Mouse (Mus musculus) effector memory CD4-positive, alpha-beta T cell, adult 7 months (primary cell): ENCODE measurements around the gene H2afj. TPM values are rescaled to one million over a fixed set of nuclear protein-coding genes. Genes with fewer than 3 reads are reported as not detected.

ENCODE experiments used
- polyA plus RNA-seq: library from polyadenylated mRNA; unstranded; fragments of 100-300 nt; shearing (Covaris generic); gene quantifications from one replicate; pipeline ENCODE4 v1.2.1, GENCODE M21; 2017

The H2afj gene
- polyA plus RNA-seq, result 198 TPM

GRCm38 (mm10) chr6:136808014-136808417, at the start of gene H2afj:
TSS of gene H2afj (plus strand) at chr6:136808244.

GRCm38 (mm10) chr6:136781377-136781986, 26.6 kb upstream of the H2afj start, which contains the start of gene Gucy2c:
TSS of gene Gucy2c (minus strand) at chr6:136781765.

GRCm38 (mm10) chr6:136803739-136804633, 4.1 kb upstream of the H2afj start, which contains the start of gene Hist4h4:
TSS of gene Hist4h4 (minus strand) at chr6:136804415.

GRCm38 (mm10) chr6:136827516-136827880, 19.5 kb downstream of the H2afj start, which contains the start of gene BC049715:
TSS of gene BC049715 (plus strand) at chr6:136827626.

GRCm38 (mm10) chr6:136827881-136828561, 20.0 kb downstream of the H2afj start, which contains the start of gene Wbp11:
TSS of gene Wbp11 (minus strand) at chr6:136828233.

GRCm38 (mm10) chr6:136835352-136835751, 27.3 kb downstream of the H2afj start, which contains the start of gene Smco3:
TSS of gene Smco3 (minus strand) at chr6:136835452.

GRCm38 (mm10) chr6:136857186-136857872, 49.3 kb downstream of the H2afj start, which contains the start of gene Art4:
TSS of gene Art4 (minus strand) at chr6:136857733.

Other genes starting within 250 kb of the H2afj start
- gene Plbd1, start 146.3 kb upstream of the H2afj start, polyA plus RNA-seq, result 0.49 TPM
- not detected for gene Gucy2c, start 26.5 kb upstream of the H2afj start, polyA plus RNA-seq
- 0.48 TPM for gene Hist4h4, start 3.8 kb upstream of the H2afj start, polyA plus RNA-seq
- 3.0 TPM for gene BC049715, start 19.4 kb downstream of the H2afj start, polyA plus RNA-seq
- 166 TPM for gene Wbp11, start 20.0 kb downstream of the H2afj start, polyA plus RNA-seq
- gene Smco3, start 27.2 kb downstream of the H2afj start, polyA plus RNA-seq, result not detected
- 0.34 TPM for gene Art4, start 49.5 kb downstream of the H2afj start, polyA plus RNA-seq
- gene Mgp, start 67.6 kb downstream of the H2afj start, polyA plus RNA-seq, result not detected
- gene Erp27, start 113.9 kb downstream of the H2afj start, polyA plus RNA-seq, result not detected
- gene Pde6h, start 115.6 kb downstream of the H2afj start, polyA plus RNA-seq, result 0.38 TPM
- 1,465 TPM for gene Arhgdib, start 133.7 kb downstream of the H2afj start, polyA plus RNA-seq